Mouse (Mus musculus) lung, postnatal 14 days (tissue): ENCODE data around the gene Sprn.
"Not testable (repeated sequence)": the region's sequence is repeated elsewhere in the genome, so short reads cannot be mapped to it uniquely, and the experiment has no call there.

ENCODE experiments used
- DNase-seq: peaks from one replicate; pipeline ENCODE4 v3.0.0; 2021

The Sprn gene

GRCm38 (mm10) chr7:140141350-140141749, 13.3 kb downstream of the Sprn start:
- peak; percentile 78 for DNase-seq

- DNase-seq, result no peak
These were observed 16.7 kb downstream of the Sprn start for GRCm38 (mm10) chr7:140138021-140138310.

- DNase-seq, result peak; percentile 97
These were observed 17.3 kb downstream of the Sprn start, which contains the start of gene Mtg1 for GRCm38 (mm10) chr7:140137135-140138020. TSS of gene Mtg1 (plus strand) at chr7:140137564.

DNA sequence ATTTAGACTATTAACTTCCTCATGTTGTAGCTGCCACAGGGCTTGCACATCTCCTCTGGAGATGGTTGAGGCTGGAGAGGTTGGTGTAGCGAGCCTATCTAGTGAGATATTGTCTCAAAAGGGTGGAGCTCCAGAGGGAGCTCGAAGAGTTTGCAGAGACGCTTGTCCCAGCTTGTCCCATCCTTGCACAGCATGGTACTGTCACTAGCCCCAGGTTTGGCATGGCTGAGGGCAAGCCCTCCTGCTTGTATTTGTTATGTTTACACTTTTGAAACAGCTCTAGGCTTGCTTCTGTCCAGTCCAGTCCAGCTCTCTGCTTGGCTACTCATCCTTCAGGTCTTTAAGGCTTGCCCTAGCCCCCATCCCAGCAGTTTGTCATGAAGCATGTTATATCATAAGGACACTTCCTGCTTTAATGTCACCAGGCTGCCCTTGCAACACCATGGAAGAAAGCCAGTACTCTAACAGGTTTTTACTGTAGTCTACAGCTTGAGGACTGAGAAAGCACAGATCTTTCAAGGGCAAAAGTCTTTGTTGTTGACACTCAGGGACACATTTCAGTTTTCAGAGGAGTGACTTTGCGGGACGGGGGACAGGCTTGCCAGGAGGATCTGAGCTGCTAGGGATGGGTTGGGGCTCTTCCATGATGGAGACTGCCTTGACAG, 19.4 kb downstream of the Sprn start:
- no peak for DNase-seq

DNA sequence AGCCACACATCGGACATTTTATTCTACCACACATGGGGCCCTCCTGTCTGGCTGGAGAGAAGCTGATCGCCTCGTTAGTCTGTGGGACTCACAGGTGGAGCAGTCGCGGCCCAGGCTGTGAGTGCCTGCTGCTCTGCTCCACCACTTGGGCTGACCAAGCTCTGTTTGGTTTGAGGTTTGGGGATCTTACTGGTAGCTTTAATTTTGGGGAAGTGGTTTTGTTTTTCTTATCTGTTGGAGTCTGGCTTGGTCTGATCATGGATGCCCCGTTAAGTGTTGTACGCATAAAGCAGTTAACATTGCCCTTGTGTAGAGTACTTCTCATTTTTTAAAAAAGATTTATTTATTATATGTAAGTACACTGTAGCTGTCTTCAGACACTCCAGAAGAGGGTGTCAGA, 20.6 kb downstream of the Sprn start:
- DNase-seq, result not testable (repeated sequence)

GRCm38 (mm10) chr7:140132184-140132583, 22.5 kb downstream of the Sprn start:
- DNase-seq, result not testable (repeated sequence)

GRCm38 (mm10) chr7:140127911-140128310, 26.8 kb downstream of the Sprn start:
- DNase-seq, result no peak

DNA sequence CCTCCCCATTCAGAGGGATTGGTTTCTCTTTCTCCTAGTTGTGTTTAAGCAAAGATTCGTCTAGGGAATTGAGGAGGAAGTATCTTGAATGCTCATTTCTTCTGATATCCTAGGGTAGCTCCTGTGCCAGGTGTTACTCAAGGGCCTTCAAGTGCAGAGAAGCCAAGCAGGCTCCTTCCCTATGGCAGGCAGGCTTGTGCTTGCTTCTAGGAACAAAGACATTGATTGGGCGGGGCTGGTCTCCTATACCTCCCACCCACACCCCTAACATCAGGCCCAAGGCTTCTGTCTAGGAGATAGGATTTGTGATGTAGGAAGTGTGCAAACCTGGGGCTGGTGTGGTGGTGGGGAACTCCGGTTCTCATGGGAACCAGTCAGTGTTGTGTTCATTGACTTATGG, 27.7 kb downstream of the Sprn start:
- no peak for DNase-seq

GRCm38 (mm10) chr7:140126022-140126350, 28.7 kb downstream of the Sprn start:
- no peak for DNase-seq

DNA sequence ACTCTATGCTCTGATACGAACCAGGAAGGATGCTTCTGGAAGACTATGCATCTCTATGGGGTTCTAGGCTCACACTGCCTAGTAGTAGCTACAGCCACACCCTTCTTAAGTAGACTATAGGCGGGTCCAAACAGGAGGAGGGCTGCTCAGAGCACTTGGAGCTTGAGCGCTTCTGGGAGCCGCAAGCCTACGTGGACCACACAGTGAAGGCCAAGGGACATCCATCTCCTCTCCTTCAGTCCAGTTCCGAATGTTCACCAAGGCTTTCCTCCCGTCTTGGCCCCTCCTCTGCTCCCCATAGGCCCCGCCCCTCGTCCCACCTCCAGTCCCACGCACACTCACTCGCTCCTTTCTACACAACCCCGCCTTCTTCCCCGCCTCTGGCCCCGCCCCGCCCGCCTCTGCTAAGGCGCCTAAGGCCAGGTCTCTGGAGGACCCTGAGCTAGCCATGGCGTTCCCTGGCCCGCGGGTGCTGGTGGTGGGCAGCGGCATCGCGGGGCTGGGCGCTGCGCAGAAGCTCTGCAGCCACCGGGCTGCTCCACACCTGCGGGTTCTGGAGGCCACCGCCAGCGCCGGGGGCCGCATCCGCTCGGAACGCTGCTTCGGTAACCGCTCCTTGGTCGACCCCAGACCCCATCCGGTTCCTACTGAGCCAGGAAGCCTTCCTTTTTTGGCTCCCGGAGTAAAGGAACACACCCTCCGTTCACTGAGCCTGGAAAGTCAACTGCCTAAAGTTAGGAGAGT, 29.2 kb downstream of the Sprn start:
- peak; percentile 97 for DNase-seq

- no peak for DNase-seq
These were observed 30.3 kb downstream of the Sprn start for GRCm38 (mm10) chr7:140124382-140124781.

GRCm38 (mm10) chr7:140122765-140123164, 31.9 kb downstream of the Sprn start:
- DNase-seq, result no peak

DNA sequence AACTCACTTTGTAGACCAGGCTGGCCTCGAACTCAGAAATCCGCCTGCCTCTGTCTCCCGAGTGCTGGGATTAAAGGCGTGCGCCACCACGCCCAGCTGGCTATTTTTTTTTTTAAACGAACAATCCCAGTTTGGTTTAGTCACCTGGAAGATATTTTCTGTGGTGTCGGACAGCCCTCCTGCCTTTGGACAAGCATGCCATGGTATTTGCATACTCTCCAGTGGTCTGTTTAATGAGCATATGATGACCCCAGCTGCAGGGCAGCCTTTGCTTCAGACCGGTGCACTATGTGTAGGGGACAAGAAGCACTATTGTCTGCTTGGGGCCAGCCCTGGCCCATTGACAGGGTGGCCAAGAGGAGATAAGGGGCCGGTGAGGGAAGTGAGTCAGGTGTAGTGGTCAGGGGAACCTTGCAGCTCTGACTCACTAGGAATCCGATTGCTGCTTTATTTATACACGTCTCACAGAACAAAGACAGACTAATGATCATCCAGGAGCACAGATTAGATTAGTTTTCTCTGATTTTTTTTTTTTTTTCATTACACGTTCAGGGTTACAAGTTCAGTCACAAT, 33.3 kb downstream of the Sprn start:
- DNase-seq, result no peak

DNA sequence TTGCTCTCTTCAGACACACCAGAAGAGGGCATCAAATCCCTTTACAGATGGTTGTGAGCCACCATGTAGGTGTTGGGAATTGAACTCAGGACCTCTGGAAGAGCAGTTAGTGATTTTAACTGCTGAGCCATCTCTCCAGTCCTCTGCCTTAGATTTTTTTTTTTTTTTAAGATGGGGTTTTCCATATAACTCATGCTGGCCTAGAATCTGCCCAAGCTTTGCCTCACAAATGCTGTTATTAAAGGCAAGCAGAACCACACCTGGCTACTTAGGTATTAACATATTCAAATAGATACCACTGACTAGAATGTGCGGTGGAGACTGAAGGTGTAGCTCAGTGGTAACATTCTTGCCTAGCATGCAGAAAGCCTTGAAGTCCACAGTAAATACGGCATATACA, 34.2 kb downstream of the Sprn start:
- DNase-seq, result no peak

DNA sequence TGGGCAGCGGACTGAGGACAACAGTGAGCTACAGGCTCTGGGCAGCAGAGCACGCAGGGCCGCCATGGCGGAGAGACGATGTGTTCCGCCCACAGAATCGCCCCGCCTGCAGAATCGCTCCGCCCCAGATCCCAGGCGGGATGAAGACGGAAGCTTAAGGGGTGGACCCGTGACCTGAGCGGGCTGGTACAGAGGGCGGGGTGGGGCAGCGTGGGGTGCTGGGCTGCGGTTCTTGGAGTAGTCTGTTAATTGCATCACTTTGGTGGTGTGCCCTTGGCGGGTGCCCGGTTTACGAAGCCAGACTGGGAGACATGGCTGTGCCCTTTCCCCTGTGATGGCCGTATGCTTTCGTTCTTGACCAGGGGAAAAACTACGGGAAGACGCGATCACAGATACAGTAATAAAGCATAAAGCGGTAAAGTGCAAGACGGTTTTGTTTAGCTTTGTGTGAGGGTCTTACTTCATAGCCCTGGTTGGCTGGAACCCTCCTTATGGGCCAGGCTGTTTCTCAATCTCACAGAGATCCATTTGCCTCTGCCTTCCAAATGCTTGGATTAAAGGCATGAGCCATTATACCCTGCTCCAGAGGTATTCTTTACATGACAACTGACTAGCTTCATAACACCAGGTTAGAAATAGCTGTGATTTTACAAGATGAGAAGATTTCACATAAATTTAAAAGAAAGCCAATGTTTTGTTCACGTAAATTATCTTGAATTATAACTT, 38.2 kb downstream of the Sprn start, which contains the start of gene Echs1:
Gene Echs1, minus strand, starts transcription at position 148 of the 726 bp plus-strand sequence.
- peak; percentile 91 for DNase-seq

DNA sequence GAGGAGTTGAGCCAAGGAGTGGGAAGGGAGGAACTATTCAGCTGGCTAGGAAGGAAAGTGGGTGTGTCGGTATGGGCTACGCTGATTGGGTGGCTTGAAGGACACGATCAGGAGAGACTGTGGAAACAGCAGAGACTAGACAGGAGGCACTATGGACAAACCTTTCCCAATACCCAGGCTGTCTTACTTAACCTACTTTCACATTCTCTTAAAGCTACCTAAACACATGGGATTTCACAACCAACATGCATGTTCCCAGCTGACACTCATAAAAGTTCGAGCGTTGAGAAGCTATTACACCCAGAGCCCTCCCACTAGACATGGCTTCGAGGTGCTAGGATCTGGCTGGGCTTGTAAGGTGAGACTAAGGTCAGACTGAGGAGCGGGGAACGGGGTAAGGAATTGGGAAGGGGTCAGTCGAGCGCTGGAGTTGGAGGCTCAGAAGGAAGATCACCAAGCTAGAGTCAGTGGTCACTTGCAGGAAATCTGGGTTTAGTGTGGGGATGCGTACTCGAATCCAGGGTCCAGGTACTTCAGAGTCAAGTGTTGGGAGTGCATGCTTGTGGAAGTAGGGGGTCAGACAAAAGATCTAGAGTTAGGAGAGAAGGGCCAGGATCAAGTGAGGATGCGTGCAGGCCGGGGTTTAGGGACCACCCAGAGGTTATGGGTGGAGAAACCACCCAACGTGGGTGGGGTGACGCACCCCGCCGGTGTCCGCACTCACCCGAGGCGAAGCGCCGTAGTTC, 38.9 kb downstream of the Sprn start, which contains the start of gene Paox:
Gene Paox, plus strand, starts transcription at position 217 of the 746 bp plus-strand sequence.
- peak; percentile 62 for DNase-seq

DNA sequence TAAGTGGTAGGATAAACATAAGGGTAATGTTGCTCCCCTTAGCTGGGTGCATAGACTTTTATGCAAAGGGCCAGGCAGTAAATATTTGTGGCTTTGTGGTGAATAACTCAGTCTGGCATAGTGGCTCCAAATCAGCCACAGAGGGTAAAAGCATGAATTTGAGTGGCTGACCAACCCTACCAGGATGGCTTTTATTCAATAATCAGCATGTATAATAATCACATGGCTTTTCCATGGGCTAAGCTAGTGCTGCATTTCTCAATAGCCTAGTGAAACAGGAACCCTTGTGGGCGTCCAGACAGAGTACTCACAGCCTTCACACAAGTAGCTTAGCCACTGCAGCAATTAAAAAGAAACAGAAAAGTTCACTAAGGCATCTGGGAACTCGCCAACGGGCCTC, 42.7 kb downstream of the Sprn start:
- no peak for DNase-seq

DNA sequence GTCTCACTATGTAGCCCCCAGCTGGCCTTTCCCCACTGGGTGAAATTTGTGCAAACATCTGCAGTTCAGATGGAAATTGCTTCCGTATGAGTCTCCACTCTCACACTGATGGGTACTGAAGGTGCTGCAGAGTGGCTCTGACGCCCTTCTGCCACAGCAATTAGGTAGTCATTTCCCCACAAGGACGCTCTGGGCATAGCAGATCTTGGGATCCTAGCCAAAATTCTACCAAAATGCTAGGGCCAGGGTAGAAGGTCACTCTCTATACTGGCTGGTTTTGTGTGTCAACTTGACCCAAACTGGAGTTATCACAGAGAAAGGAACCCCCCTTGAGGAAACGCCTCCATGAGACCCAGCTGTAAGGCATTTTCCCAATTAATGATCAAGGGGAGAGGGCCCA, 50.7 kb downstream of the Sprn start:
- no peak for DNase-seq

- DNase-seq, result peak; percentile 82
These were observed 52.5 kb downstream of the Sprn start, which contains the start of gene Fuom for GRCm38 (mm10) chr7:140101993-140102860. TSS of gene Fuom (minus strand) at chr7:140102441.

DNA sequence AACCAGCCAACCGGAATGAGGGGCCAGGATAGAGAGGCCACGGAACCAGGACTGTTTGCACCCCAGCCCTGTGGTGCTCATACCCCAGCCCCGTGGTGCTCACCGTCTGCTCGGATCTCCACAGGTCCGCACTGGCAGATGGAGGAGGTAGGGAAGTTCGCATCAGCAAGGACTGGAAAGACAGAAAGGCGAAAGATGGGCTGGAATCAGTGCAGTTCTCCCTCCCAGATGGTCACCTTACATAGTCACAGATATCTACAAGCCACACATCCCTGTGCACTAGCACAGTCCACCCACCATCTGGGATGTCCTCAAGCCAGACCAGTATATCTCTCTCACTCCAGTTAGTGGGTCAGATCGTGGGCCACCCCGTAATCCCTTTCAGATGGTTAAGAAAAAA, 53.2 kb downstream of the Sprn start:
- DNase-seq, result no peak
